Mouse (Mus musculus) urinary bladder, postnatal 36 days (tissue): ENCODE measurements at regions not wholly inside any gene's neighbourhood (a gene's known extent, or its start where the extent isn't known, plus 50 kb on each side); places are given as distances from the start of the nearest gene placed in this dataset.

Experiments used
- DNase-seq, 2 experiments: peaks; one replicate each; pipeline ENCODE4 v3.0.0; 2022; ENCODE audit warnings: low spot score in 2 of 2, mixed read lengths in 1 of 2

DNA sequence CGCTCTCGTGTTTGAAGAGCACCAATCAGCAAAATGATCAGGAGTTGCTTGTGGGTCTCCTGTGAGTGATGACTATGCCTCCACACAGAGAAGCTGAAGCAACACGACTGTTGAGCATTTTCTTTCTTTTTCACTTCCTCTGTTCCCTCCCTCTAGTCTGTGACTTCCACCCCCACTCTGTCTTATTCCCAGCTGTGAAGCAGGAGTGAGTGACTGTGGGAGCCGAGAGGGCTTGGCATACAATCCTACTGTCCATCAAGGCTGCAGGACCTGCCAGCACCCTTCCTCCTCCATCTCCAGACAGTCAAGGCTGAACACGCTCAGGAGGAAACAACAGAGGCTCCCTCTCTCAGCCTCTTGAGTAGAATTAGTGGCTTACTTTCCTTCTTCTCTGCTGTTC, 401.3 kb downstream of the Plcl1 start:
- no peak for DNase-seq

DNA sequence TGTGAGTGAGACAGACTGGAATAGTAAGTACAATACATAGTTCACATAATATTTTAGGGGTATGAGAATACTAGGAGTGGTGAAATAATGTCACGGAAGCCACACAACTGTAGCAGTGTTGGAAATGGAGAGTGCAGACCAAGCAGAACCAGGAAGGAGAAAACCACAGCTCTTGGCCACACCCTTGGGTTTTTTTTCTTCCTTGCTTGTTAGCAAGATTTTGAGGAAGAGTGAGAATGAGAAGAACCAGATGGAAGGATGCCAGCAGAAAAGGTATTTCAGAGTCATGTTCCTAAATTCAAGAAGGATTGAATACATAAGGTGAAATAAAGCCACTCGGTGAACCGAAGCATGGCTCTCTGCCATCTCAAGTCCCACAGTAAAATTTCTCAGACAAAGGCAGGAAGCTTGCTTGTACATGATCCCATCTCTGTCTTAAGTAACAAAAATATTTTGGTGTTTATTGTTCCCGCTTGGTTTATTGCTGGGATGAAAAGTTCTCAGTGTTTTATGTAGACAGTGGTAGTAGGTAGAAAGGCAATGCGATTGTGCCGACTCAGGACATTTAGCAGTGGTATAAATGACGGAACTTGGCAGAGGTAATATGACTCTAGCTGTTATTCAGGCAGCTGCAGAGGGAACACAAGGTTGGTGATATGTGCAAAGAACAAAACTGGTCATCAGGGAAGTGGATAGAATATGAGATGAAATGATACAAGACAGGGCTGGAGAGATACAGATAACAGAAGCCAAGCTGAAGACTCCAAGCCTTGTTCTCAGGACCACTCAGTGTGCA, 403.2 kb downstream of the Plcl1 start:
- DNase-seq: no peak

DNA sequence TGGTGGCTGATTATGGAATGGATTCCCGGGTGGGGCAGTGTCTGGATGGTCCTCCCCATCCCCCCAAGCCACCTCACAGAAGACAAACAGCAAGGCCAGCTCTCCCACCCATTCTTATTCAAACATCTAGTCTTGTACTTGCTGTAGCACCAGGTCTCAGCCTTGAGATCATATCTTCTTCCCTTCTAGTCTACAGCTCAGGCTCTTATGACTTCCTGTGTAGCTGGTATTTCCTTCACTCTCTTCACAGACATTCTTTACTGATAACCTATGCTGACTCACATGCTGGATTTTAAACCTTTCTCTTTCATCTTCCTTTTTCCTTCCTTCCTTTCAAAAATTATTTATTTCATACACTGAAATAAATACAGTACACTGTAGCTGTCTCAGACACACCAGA, 406.8 kb downstream of the Plcl1 start:
- no peak for DNase-seq

DNA sequence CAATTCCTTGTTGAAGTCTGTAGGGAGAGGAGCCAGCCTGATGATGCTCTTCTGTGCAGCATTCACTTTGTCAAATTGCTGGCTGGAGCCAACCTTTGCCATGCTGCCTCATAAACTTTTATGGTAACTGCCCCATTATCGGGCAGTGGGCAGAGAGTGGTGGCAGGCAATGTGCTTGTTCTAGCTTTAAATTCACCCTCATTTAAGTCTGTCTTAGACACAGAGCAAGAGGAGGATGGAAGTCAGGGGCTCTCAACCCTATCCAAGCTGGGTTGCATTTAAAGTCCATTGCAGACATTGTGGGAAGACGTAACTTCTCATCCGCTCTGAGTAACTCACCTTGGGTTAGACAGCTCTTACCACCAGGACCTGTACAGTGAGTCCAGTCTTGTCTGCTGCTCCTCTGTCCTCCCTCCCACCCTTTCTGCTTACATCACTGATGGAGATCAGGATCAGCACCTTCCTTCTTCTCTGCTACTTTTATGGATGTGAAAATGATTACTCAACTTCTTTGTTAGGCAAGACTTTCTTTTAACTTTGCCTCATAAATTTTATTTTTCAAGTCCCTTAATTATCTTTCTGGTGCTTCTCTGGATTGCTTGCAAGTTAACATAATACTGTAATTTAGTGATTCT, 415.3 kb downstream of the Plcl1 start:
- no peak for DNase-seq

DNA sequence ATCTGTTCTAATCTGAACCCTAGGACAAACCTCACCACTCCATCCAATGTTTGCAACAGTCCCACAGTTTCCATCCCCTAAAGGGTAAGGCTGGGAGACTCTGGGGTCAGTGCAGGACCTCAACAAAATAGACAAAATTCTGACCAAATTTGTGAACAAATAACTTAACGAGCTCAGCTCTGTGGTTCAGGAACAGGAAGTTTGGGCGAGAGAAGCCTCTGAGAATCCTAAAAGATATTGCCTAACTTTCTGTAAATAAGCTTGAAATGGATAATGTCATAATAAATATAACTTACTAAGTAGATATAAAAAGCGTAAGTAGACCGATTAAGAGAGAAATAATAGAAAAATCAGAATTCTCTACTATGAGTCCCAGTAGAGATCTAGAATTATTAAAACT, 416.9 kb downstream of the Plcl1 start:
- no peak for DNase-seq

DNA sequence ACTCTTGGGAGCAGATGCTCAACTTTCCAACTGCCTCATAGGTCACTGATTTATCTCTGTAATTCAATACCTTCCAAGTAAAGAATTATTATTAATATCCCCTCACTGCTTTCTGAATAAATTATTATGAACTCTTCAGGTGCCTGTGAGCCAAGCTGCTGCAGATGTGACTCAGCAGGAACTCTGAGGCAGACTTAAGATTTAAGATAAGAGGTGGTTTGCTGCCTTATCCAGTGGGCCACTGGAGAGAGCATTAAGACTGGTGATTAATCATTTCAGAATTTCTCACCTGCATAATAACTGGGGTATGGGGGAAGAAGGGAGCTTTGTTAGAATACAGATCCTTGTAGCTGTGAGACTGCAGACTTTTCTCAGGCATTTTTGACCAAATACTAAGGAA, 421.5 kb downstream of the Plcl1 start:
- DNase-seq: no peak

DNA sequence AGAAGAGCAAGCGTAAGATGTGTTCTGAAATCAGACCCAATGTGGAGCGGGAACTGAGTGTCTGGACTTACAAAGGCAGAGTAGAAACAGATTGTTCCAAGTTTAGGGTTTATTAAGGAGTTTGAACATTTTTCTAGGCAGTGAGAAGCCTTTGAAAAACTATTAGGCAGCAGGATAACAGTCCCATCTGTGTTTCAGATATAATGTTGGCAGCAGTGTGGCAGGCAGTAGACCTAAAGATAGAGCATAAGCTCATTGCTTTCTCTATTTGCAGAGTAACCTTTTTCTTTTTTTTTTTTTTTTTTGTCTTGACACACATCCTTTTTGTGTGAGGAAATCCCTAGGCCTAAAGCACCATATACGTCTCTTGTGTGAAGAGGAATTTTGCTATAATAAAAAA, 429.6 kb downstream of the Plcl1 start:
- no peak for DNase-seq

DNA sequence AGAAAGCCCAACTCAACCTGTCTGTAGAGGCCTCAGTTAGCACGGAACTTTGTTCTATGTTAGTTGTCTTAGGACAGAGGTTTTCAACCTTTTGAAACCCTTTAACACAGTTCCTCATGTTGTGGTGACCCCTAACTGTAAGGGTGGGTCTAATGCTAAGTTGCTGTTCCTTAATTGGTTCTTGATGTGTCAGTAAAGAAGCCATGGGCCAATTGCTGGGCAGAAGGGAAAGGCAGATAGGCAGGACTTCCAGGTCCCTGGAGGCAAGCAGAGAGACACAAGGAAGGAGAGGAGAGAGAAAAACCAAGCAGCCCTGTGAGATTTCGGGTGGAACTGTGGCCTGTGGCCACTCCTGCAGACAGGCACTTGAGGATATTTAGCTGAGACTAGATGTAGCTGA, 431.0 kb downstream of the Plcl1 start:
- no peak for DNase-seq

DNA sequence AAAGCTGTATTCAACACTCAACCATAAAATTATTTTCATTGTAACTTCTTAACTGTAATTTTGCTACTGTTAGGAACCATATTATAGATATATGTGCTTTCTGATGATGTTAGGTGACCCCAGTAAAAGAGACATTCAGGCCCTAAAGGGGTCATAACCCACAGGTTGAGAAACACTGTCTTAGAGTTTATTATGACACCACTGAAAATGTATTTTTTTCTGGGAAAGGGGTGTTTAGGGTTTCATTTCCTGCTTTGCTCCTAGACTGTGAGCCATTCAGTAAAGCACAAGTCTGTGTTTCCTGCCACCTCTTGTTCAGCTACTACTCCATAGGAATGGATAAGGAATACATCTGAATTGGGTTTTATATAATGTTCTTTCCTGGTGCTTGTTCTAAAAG, 431.6 kb downstream of the Plcl1 start:
- DNase-seq: no peak

DNA sequence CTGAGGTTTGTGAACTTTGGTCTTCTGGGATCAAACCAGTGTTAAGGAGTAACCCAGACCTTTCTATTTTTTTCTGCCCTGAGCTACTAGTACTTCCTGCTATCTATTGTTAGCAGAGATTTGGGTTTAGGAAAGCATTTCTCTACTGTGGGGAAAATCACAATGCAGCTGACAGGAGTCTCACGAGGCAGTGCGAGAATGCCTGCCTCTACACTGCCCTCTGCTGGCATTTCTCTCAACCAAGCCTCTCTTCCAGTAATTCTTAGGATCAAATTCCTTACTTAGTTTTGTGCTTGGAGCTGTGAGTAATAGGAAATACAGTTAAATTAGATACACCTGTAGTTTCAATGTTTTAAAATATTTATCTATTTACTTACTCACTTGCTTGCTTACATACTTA, 432.4 kb downstream of the Plcl1 start:
- peak; percentile 35 to 44 for DNase-seq

DNA sequence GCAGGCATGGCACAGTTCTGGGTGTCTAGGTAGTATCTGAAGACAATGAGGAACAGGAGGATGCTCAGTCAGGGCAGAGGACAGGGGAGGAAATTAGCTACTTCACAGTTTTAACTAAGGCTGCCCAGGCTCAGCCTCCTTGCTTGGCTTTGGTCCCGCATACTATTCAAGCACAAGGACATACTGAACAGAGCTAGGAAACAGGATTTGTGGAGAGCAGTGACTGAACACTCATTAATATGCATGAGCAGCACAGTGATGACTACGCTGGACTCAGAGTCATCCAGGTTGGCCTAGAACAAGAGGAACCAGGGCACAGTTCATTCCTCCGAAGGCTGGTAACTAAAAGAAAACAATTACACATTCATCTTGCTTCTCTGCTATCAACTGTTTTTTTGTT, 443.1 kb downstream of the Plcl1 start:
- no peak for DNase-seq

DNA sequence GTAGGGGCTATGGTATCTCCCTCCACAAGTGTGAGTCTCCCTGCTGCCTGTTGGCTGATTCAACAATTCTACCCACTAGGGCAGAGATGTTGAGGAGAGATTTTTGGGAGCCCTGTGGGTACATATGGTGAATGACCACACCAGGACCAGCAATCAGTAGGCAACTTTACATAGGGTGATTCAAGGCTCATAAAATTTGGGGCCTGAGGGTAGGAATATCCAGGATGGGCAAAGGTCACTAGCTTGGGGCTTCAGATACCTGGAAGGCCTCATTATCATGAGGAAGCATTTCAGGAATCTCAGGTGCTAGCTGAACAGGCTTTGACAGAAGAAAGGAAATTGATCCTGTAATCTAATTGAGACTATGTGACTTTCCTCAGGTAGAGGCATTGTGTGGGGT, 446.6 kb downstream of the Plcl1 start:
- DNase-seq: no peak

DNA sequence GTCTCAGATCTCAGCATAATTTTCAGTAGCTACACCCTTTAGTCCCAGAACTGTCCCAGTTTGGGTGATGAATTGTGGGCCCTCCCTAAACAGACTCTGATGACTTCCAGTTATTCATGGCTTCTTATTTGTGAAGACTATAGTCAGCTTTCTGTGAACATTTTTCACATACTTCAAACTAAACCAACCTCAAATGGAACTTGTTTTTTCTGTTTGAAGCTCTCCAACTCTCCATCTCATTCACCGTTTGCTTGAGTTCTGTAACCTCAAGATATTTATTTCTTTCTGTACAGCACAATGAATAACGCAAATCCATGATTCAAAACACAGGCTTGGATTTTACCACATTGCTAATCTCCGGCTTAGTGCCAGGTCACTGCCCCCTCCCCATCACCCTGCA, 453.4 kb downstream of the Plcl1 start:
- no peak for DNase-seq

DNA sequence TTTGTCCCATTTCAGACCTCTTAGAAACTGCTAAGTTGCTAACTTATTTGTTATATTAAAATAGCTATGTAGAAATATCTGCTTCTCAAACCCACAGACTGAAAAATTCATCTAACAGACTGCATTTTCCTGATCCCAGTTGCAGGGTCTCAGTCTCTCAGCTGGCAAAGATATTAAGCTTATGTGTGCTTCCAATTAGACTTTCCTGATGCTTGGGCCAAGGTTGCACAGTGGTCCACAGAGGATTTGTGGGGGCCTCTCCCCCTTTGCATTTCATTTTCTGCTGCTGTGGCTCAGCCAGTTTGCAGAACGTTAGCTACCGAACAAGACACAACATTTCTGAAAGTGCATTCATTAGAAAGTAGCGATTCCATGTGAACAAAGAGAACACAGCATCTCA, 457.4 kb downstream of the Plcl1 start:
- no peak for DNase-seq

DNA sequence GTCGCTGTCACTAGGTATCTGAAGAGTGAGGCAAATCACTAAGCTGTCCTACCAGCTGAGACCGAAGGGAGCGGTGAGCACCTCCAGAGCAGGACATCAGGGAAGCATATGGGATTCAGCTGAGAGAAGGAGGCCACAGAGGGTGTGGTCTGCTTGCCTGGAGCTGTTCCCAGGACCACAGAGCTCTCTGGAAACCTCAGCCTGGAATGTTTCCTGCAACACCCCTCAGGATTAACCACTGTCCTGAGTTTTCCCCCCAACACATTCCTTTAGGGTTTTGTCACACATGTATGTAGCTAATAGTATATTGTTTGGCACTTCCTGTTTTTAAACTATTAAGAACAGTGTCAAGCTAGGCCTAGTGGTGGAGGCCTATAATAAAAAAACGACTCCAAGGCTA, 459.6 kb downstream of the Plcl1 start:
- DNase-seq: no peak

DNA sequence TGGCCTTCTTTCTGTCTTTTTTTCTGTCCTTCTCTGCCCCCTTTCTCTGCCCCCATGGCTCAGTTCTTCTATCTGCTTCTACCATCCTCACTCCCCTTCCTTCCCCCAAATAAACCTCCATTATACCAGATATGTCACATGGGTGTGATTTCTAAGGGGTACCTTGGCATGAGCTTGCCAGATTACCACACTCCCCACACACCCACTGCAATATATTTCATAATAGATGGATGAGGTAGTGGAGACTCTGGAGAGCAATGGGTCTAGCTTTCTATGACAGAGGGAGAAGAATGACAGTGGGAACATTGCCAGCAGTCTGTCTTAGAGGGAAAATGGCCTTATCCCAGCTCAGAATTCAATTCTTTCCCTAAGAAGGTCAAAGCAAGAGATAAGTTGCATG, 461.0 kb downstream of the Plcl1 start:
- DNase-seq: no peak

DNA sequence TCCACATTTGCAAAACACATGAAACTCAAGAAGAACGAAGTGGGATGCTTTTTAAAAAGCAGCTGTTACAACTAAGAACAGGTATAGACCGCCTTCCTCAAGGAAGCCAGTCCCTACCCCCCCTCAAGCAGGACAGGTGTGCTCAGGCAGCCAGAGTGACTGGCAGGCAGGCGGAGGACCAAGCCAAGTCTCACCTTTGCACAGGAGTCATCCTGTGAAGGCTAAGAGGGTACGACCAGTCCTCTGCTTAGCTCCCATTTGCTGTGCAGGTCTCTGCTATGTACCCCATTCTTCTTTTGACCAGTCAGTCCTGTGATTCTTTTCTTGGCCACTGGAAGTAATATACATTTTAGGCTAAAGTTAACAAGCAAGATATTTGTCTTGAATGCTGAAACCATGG, 467.9 kb downstream of the Plcl1 start:
- DNase-seq: no peak

DNA sequence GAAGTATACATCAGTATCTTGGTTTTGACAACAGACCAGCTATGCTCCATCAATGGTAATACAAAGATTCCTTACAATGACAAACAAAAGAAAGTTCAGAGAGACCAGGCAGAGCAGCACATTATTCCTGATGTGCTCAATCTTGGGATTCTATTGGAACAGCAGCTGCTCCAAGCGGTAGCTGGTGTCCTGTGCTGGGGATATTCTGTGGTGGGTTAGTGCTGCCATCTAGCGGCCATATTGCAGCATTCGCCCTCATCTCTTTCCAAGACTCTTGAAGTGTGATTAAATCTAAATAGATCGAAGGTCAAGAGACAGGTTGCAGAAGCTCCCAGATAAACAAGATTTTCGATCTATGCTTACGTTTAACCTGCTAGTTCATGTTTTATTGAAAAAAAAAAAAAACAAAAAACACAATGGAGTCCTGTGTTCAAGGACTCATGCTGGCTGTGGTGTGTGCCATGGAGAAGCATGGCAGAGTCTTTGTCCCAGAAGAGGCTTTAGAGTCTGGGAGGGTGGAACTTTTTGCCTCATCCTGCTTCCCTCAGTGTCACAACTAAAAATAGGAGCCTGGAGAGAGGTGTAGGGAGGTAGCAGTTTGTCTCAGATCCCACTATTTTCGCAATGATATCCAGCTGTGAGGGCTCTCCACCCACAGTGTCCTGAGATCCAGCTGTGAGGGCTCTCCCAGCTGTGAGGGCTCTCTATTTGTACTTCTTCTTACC, 468.6 kb downstream of the Plcl1 start:
- DNase-seq: peak; percentile 21 to 60

DNA sequence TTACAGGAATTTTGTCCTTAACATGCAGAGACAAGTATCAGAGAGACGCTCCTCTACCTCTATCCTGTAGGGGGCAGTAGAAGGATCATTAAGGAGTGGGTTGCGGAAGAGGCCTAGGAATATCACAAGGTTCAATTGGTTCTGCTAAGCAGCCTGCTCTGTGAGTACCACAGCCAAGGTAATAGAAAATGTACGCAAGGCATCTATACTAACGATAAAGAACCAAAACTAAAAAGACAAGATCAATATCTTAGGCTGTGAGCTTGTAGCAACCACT, 469.1 kb downstream of the Plcl1 start:
- no peak for DNase-seq

DNA sequence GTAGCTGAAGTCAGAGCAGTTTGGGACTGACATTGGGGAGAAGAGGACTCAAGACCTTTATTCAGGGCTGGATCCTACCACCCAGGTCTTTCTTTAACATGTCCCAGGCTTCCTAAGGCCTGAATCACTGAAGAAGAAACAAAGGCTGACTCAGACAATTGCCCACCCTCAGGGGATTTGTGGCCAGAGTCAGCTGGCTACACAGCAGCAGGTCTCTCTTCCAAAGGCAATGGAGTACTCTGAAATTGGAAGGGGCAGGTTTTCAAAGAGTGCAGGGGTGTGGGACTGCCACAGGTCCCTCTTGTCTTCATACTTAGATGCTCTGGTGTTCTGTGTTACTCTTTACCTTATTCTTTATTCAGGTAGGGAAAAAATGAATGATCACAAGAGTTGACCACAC, 478.9 kb downstream of the Plcl1 start:
- DNase-seq: no peak

DNA sequence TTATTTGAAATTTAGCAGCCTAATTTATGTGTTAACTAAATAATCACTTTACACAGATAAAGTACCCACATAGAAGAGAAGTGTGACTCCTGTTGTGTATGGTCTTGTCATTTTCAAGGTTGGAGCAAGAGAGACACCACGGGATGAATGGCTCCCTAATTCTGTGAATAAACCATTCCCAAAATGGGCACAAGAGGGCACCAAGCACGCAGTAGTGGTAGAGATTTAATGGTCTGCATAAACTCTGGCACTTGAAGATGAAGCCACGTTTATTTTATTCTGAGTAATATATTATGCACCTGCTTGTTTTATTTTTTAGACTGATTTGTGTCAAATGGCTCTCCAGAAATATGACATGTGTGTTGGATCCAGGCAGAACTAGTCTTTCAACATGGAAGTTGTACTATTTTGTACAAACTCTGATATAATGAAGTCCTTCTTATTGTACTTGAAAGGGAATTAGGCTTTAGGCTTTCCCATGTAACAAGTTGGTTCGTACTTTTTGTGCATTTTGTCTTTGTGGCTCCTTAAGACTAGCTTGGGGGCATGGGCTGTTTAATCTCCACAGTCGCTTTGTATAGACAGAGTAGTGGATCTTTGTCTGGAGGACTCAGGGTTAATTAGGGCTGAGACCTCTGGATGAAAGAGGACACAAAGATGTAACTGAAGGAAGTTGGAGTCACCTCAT, 480.8 kb downstream of the Plcl1 start:
- DNase-seq: peak in 1 of 2 experiments; percentile 28

DNA sequence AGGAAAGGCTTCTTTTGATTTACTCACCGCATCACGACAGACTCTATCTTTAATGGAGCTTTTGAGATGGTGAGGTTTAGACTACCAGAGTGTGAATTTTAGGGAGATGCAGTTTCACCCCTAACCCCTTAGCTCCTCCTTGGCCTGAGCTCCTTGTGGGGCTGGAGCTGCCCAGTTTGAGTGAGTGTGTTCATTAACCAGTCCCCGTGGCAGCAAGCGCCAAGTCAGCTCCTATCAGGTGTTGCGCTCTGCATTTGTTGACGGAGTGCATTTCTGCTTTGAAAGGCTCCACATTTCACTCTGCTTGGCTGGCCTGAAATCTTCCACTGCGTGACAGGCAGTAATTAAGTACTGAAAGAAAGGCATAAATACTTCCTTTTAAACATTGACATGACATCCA, 481.7 kb downstream of the Plcl1 start:
- no peak for DNase-seq
